7 mouse cellular contexts compared by ENCODE assay signal in genomic region chr6:8421959-8422581, GRCm38 (mm10).
DNase-seq lines count a peak whose midpoint lies in the region; ATAC-seq lines count a peak whose summit lies in the region.

No protein-coding gene starts in this region.

- peak; percentile 75 for DNase-seq in left cerebral cortex, postnatal 4 days
- no peak for DNase-seq in left cerebral cortex, adult 11 months (ENCODE audit: low spot score)
- DNase-seq in cerebellum, adult 11-12 months, result peak; percentile 43
- DNase-seq in gastrocnemius, postnatal 14 days, result peak; percentile 52
- DNase-seq in thymus, postnatal 10 days (ENCODE audit: low spot score in 2 of 2), result peak; percentile 57 to 72
- DNase-seq in embryo, embryonic 9.5 days (ENCODE audit: extremely low spot score), result no peak

- ATAC-seq in monocyte, adult 5-6 weeks (replicated peaks; ENCODE audit: insufficient number of reproducible peaks, low FRiP score, low TSS enrichment, poor library complexity, severe bottlenecking), result no peak

- intact Hi-C loops in left cerebral cortex, postnatal 4 days (cut with DNase I), result no loop called here
- intact Hi-C loops in gastrocnemius, postnatal 14 days (cut with DNase I; ENCODE audit: low total_unique reads), result no loop called here

Comparison
In these comparisons a context has a peak if more than half of its experiments do, and no peak if none do; other contexts are left out.
1. DNase-seq: peak in left cerebral cortex, postnatal 4 days (single experiment), cerebellum, adult 11-12 months (single experiment), gastrocnemius, postnatal 14 days (single experiment) and thymus, postnatal 10 days (2 of 2); none in left cerebral cortex, adult 11 months (single experiment) and embryo, embryonic 9.5 days (single experiment).